ENCODE assay signal across 8 mouse cellular contexts in the genomic region with DNA sequence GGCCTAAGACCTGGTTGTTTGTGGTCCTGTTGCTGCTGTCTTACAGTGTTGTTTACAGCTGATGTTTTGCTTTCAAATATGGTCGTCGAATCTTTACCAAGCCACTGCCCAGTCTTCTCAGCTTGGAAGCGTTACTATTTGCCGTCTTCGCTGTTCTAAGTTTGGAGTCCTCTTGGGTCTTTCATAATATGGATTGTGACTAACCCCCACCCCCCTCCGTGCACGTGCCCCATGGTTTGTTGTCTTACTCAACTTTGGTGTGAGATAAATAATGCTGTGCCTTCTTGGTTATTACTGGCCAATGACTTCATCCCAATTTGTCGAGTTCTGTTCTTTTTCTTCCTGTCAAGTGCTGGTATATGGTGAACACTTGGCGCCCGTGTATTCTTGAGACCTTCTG. TPM values are rescaled to one million over a fixed set of nuclear protein-coding genes. Genes with fewer than 3 reads are reported as not detected.
DNase-seq lines count a peak whose midpoint lies in the region; ATAC-seq and TF ChIP-seq lines count a peak whose summit lies in the region.

No protein-coding gene starts in this region.

- no peak overlapping the region for H3K9ac ChIP-seq in heart, adult 2 months (ENCODE audit: low read depth, low read length)
- H3K9ac ChIP-seq in hindbrain, embryonic 12.5 days: no peak overlapping the region
- no peak overlapping the region; the same call in 1 of the 2 replicates for H3K9ac ChIP-seq in midbrain, embryonic 12.5 days (replicated peaks)

- peaks cover 6% of the 10 kb centered on the region for H3K4me1 ChIP-seq in heart, adult 2 months (ENCODE audit: control insufficient read depth, insufficient read depth, low read length)
- H3K4me1 ChIP-seq in hindbrain, embryonic 12.5 days: peaks cover 10% of the 10 kb centered on the region
- peaks cover 11% of the 10 kb centered on the region; the same call in 1 of the 2 replicates for H3K4me1 ChIP-seq in midbrain, embryonic 12.5 days

- peaks cover 2% of the 10 kb centered on the region; the same call in 1 of the 2 replicates for H3K36me3 ChIP-seq in heart, adult 2 months (ENCODE audit: control insufficient read depth, insufficient read depth, low read length)
- H3K36me3 ChIP-seq in hindbrain, embryonic 12.5 days: no peaks in the 10 kb centered on the region
- H3K36me3 ChIP-seq in midbrain, embryonic 12.5 days: no peaks in the 10 kb centered on the region

- 66% methylated on average over 10 of the region's 10 CpGs for WGBS in heart, adult 2 months
- 84% methylated on average over 10 of the region's 10 CpGs for WGBS in hindbrain, embryonic 12.5 days
- WGBS in midbrain, embryonic 12.5 days: 86% methylated on average over 10 of the region's 10 CpGs

- intact Hi-C loops in heart, adult 2 months (cut with DNase I): loop anchor here (5.0 kb wide), 1 partner anchor 44 kb away; no protein-coding TSS in a partner anchor

- TF ChIP-seq EP300 in heart, adult 2 months (IDR thresholded peaks at IDR 0.05; ENCODE audit: insufficient read depth, low read depth, low read length): no peak

- no peak for ATAC-seq in hindbrain, embryonic 12.5 days (ENCODE audit: low FRiP score)
- ATAC-seq in midbrain, embryonic 12.5 days (ENCODE audit: low FRiP score, low read depth): no peak

- no peak for DNase-seq in heart, adult 2 months
- DNase-seq in heart, postnatal 4 days: no peak
- peak; percentile 12 for DNase-seq in NIH3T3 (ENCODE audit: low read depth)
- no peak for DNase-seq in adrenal gland, postnatal 4 days (ENCODE audit: low spot score in 2 of 2)
- DNase-seq in ovary, adult 18-20 months (ENCODE audit: low spot score): no peak
- no peak for DNase-seq in layer of hippocampus, postnatal 10 days (ENCODE audit: low spot score in 2 of 2)

- peak overlapping the region; percentile 65; the same call in 1 of the 2 replicates for H3K4me3 ChIP-seq in heart, adult 2 months
- 0 out of 2 replicates have a peak overlapping the region, but pooled peaks have one; percentile 79 for H3K4me3 ChIP-seq in hindbrain, embryonic 12.5 days
- H3K4me3 ChIP-seq in midbrain, embryonic 12.5 days: peak overlapping the region; percentile 80; the same call in 1 of the 2 replicates

- H3K79me2 ChIP-seq in heart, adult 2 months (replicated peaks; ENCODE audit: control insufficient read depth, insufficient read depth, low read length): peaks cover 3% of the 10 kb centered on the region; the same call in 1 of the 2 replicates

- H3K27me3 ChIP-seq in heart, adult 2 months (ENCODE audit: control insufficient read depth, insufficient read depth, low read length): no peaks in the 10 kb centered on the region
- no peaks in the 10 kb centered on the region for H3K27me3 ChIP-seq in hindbrain, embryonic 12.5 days
- H3K27me3 ChIP-seq in midbrain, embryonic 12.5 days: no peaks in the 10 kb centered on the region

- no peak for TF ChIP-seq CTCF in heart, adult 2 months (IDR thresholded peaks at IDR 0.05)

- peak overlapping the region; percentile 70 for H3K4me2 ChIP-seq in hindbrain, embryonic 12.5 days (replicated peaks)
- peak overlapping the region; percentile 70 for H3K4me2 ChIP-seq in midbrain, embryonic 12.5 days (replicated peaks)

- H3K9me3 ChIP-seq in hindbrain, embryonic 12.5 days (replicated peaks): no peaks in the 10 kb centered on the region
- no peaks in the 10 kb centered on the region for H3K9me3 ChIP-seq in midbrain, embryonic 12.5 days

- no peak for TF ChIP-seq POLR2A in heart, adult 2 months (IDR thresholded peaks at IDR 0.05; ENCODE audit: insufficient read depth, low read depth, low read length)

- H3K27ac ChIP-seq in heart, adult 2 months: peak overlapping the region; percentile 92
- no peak overlapping the region for H3K27ac ChIP-seq in hindbrain, embryonic 12.5 days
- no peak overlapping the region for H3K27ac ChIP-seq in midbrain, embryonic 12.5 days (replicated peaks)

RNA-seq across cellular contexts. Expression of a gene that starts 1.1 kb away (rescaled TPM):
- total RNA-seq in heart, adult 2 months (2021): 1 to 10 TPM; 9.5 to 9.6 TPM
- 10.6 and 17.2 TPM in 2 replicates for polyA plus RNA-seq in heart, adult 2 months (2012; rRNA removed)
- 10 to 100 TPM; 14.8 to 15.6 TPM for total RNA-seq in heart, postnatal 4 days (2021)
- polyA plus RNA-seq in hindbrain, embryonic 12.5 days (2016; fragmentation: Nextera tagmentation; extraction: Ambion mirVana): 10.1 and 10.3 TPM in 2 replicates
- polyA plus RNA-seq in midbrain, embryonic 12.5 days (2016; fragmentation: Nextera tagmentation; extraction: Ambion mirVana): 11.6 and 11.9 TPM in 2 replicates
- 10 to 100 TPM; 23.3 to 24.8 TPM for total RNA-seq in adrenal gland, postnatal 4 days (2021)
- 10 to 100 TPM; 13.2 to 13.7 TPM for total RNA-seq in layer of hippocampus, postnatal 10 days (2021)
